Mouse (Mus musculus) erythroblast, embryonic 14.5 days (primary cell): ENCODE results near the gene Arrdc3.

Experiments
- GATA1 ChIP-seq: IDR thresholded peaks from 2 replicates; pipeline ENCODE4 v1.6.1; 2012; ENCODE audit warnings: low read length, inconsistent platforms, mixed read lengths
- TAL1 ChIP-seq: IDR thresholded peaks from 3 replicates; pipeline ENCODE4 v1.6.1; 2012; ENCODE audit warnings: low read length, inconsistent platforms, mixed read lengths

GRCm38 (mm10) chr13:80882716-80883135, 458 bp upstream of the Arrdc3 start:
- TF ChIP-seq TAL1 (no peak), GATA1 (no peak)
